Mouse (Mus musculus) forebrain, embryonic 12.5 days (tissue): Measurements from ENCODE around the gene Gab2. TPM values are rescaled to one million over a fixed set of nuclear protein-coding genes. Genes with fewer than 3 reads are reported as not detected.

Experiments
- ATAC-seq: fragments of 200-750 bp; cut with Nextera tagmentation; 2 replicates; pipeline ENCODE4 v1.8.0; 2017; ENCODE audit warnings: moderate TSS enrichment; ENCODE audit not compliant: low FRiP score
- H3K27ac ChIP-seq: fragments of 300-500 bp; sonication (generic); 2 replicates; pipeline ENCODE4 v1.5.1; 2016; ENCODE audit warnings: mild to moderate bottlenecking
- H3K27me3 ChIP-seq: fragments of 300-500 bp; sonication (generic); 2 replicates; pipeline ENCODE4 v1.6.1; 2016; ENCODE audit warnings: mild to moderate bottlenecking
- H3K36me3 ChIP-seq: fragments of 300-500 bp; sonication (generic); replicated peaks from 2 replicates; pipeline ENCODE4 v1.6.1; 2016; ENCODE audit warnings: mild to moderate bottlenecking
- H3K4me1 ChIP-seq: fragments of 300-500 bp; sonication (generic); 2 replicates; pipeline ENCODE4 v1.6.1; 2016
- H3K4me2 ChIP-seq: fragments of 300-500 bp; sonication (generic); 2 replicates; pipeline ENCODE4 v1.6.1; 2016; ENCODE audit warnings: mild to moderate bottlenecking, moderate library complexity
- H3K4me3 ChIP-seq: fragments of 300-500 bp; sonication (generic); replicated peaks from 2 replicates; pipeline ENCODE4 v1.5.1; 2016; ENCODE audit warnings: mild to moderate bottlenecking
- H3K9ac ChIP-seq: fragments of 300-500 bp; sonication (generic); 2 replicates; pipeline ENCODE4 v1.6.1; 2016; ENCODE audit warnings: mild to moderate bottlenecking
- H3K9me3 ChIP-seq: fragments of 300-500 bp; sonication (generic); 2 replicates; pipeline ENCODE4 v1.6.1; 2016
- WGBS: fragments of 180-500 bp; shearing (Covaris S2); methylation state at CpG from one replicate; pipeline ENCODE4 v1.1.7; 2016; 5-methylcytosine and 5-hydroxymethylcytosine counted together
- polyA plus RNA-seq: library from polyadenylated mRNA; unstranded; fragments of >200 nt; fragmentation: Nextera tagmentation; extraction: Ambion mirVana; gene quantifications from 2 replicates; pipeline ENCODE4 v1.2.1, GENCODE M21; 2016

Gene Gab2
- 10.1 and 12.8 TPM in 2 replicates for polyA plus RNA-seq

- Histone ChIP-seq H3K36me3 (no peaks in the 10 kb centered on the region), H3K27ac (peak within 1 kb of the TSS; percentile 74), H3K4me3 (peak within 1 kb of the TSS; percentile 97), H3K4me2 (peak within 1 kb of the TSS; percentile 87), H3K27me3 (0 out of 2 replicates have a peak, but pooled peaks cover 8% of the 10 kb centered on the region), H3K9ac (peak within 1 kb of the TSS; percentile 88), H3K4me1 (peaks cover 12% of the 10 kb centered on the region), H3K9me3 (no peaks in the 10 kb centered on the region)
- WGBS: under 1% methylated on average over 52 of the region's 83 CpGs
- ATAC-seq: peak; percentile 85
Measured at GRCm38 (mm10) chr7:97081242-97081958, at the start of gene Gab2. TSS of gene Gab2 (plus strand) at chr7:97081586.

- 0 out of 2 replicates have a peak, but pooled peaks have one; percentile 39 for ATAC-seq
- 54% methylated on average over 2 of the region's 2 CpGs for WGBS
Measured at GRCm38 (mm10) chr7:97032412-97032811, 49.0 kb upstream of the Gab2 start.

GRCm38 (mm10) chr7:97039641-97040040, 41.7 kb upstream of the Gab2 start:
- Histone ChIP-seq H3K4me1 (no peaks in the 10 kb centered on the region), H3K36me3 (no peaks in the 10 kb centered on the region), H3K9ac (no peak overlapping the region), H3K27me3 (no peaks in the 10 kb centered on the region), H3K4me3 (no peak overlapping the region), H3K9me3 (no peaks in the 10 kb centered on the region), H3K4me2 (no peak overlapping the region), H3K27ac (no peak overlapping the region)
- no peak for ATAC-seq
- WGBS: 78% methylated on average over 4 of the region's 4 CpGs

More at GRCm38 (mm10) chr7:97032412-97032811, 49.0 kb upstream of the Gab2 start:
- no peak overlapping the region for H3K27ac ChIP-seq
- no peaks in the 10 kb centered on the region for H3K9me3 ChIP-seq
- H3K36me3 ChIP-seq: no peaks in the 10 kb centered on the region
- H3K9ac ChIP-seq: no peak overlapping the region
- H3K4me3 ChIP-seq: no peak overlapping the region
- no peaks in the 10 kb centered on the region for H3K27me3 ChIP-seq
- H3K4me2 ChIP-seq: no peak overlapping the region
- H3K4me1 ChIP-seq: no peaks in the 10 kb centered on the region; the same call in 1 of the 2 replicates

GRCm38 (mm10) chr7:97041868-97042449, 39.4 kb upstream of the Gab2 start:
- H3K27me3 ChIP-seq: no peaks in the 10 kb centered on the region
- no peak overlapping the region for H3K4me3 ChIP-seq
- H3K9me3 ChIP-seq: no peaks in the 10 kb centered on the region
- H3K9ac ChIP-seq: no peak overlapping the region
- H3K4me2 ChIP-seq: no peak overlapping the region
- H3K36me3 ChIP-seq: no peaks in the 10 kb centered on the region
- H3K4me1 ChIP-seq: no peaks in the 10 kb centered on the region
- WGBS: 86% methylated on average over 6 of the region's 6 CpGs
- no peak for ATAC-seq
- no peak overlapping the region for H3K27ac ChIP-seq

- Histone ChIP-seq H3K27me3 (no peaks in the 10 kb centered on the region), H3K9ac (no peak overlapping the region), H3K9me3 (no peaks in the 10 kb centered on the region), H3K36me3 (no peaks in the 10 kb centered on the region), H3K27ac (no peak overlapping the region), H3K4me1 (no peaks in the 10 kb centered on the region), H3K4me3 (no peak overlapping the region), H3K4me2 (no peak overlapping the region)
- ATAC-seq: no peak
- WGBS: 86% methylated on average over 1 of the region's 1 CpGs
Measured at GRCm38 (mm10) chr7:97042981-97043380, 38.4 kb upstream of the Gab2 start.

- H3K4me3 ChIP-seq: no peak overlapping the region
- H3K36me3 ChIP-seq: no peaks in the 10 kb centered on the region
- H3K9me3 ChIP-seq: no peaks in the 10 kb centered on the region
- H3K4me2 ChIP-seq: no peak overlapping the region
- 87% methylated on average over 2 of the region's 2 CpGs for WGBS
- no peak overlapping the region for H3K9ac ChIP-seq
- ATAC-seq: no peak
- no peak overlapping the region for H3K27ac ChIP-seq
- H3K4me1 ChIP-seq: no peaks in the 10 kb centered on the region
- no peaks in the 10 kb centered on the region for H3K27me3 ChIP-seq
Measured at GRCm38 (mm10) chr7:97060966-97061365, 20.4 kb upstream of the Gab2 start.

GRCm38 (mm10) chr7:97071512-97071911, 9.9 kb upstream of the Gab2 start:
- H3K36me3 ChIP-seq: no peaks in the 10 kb centered on the region
- no peak overlapping the region for H3K4me3 ChIP-seq
- H3K4me2 ChIP-seq: no peak overlapping the region
- no peak for ATAC-seq
- 93% methylated on average over 3 of the region's 3 CpGs for WGBS
- no peak overlapping the region for H3K9ac ChIP-seq
- no peaks in the 10 kb centered on the region for H3K9me3 ChIP-seq
- H3K27ac ChIP-seq: no peak overlapping the region
- H3K4me1 ChIP-seq: no peaks in the 10 kb centered on the region
- H3K27me3 ChIP-seq: no peaks in the 10 kb centered on the region

- H3K9me3 ChIP-seq: no peaks in the 10 kb centered on the region
- no peaks in the 10 kb centered on the region for H3K4me1 ChIP-seq
- H3K4me3 ChIP-seq: no peak overlapping the region
- no peaks in the 10 kb centered on the region for H3K27me3 ChIP-seq
- no peak overlapping the region for H3K9ac ChIP-seq
- no peak overlapping the region for H3K4me2 ChIP-seq
- H3K27ac ChIP-seq: no peak overlapping the region
- no peaks in the 10 kb centered on the region for H3K36me3 ChIP-seq
- WGBS: 83% methylated on average over 5 of the region's 5 CpGs
- no peak for ATAC-seq
Measured at GRCm38 (mm10) chr7:97072061-97072460, 9.3 kb upstream of the Gab2 start.

GRCm38 (mm10) chr7:97074974-97075373, 6.4 kb upstream of the Gab2 start:
- Histone ChIP-seq H3K4me3 (no peak overlapping the region), H3K27me3 (no peaks in the 10 kb centered on the region), H3K27ac (no peak overlapping the region), H3K9me3 (no peaks in the 10 kb centered on the region), H3K4me2 (no peak overlapping the region), H3K4me1 (no peaks in the 10 kb centered on the region), H3K36me3 (no peaks in the 10 kb centered on the region), H3K9ac (no peak overlapping the region)
- 57% methylated on average over 1 of the region's 1 CpGs for WGBS
- ATAC-seq: no peak

- no peak for ATAC-seq
- Histone ChIP-seq H3K4me1 (peaks cover 4% of the 10 kb centered on the region; the same call in 1 of the 2 replicates), H3K36me3 (no peaks in the 10 kb centered on the region), H3K9me3 (no peaks in the 10 kb centered on the region), H3K4me3 (no peak overlapping the region), H3K9ac (no peak overlapping the region), H3K27ac (no peak overlapping the region), H3K27me3 (0 out of 2 replicates have a peak, but pooled peaks cover 3% of the 10 kb centered on the region), H3K4me2 (no peak overlapping the region)
Measured at GRCm38 (mm10) chr7:97076977-97077376, 4.4 kb upstream of the Gab2 start.

- Histone ChIP-seq H3K27me3 (0 out of 2 replicates have a peak, but pooled peaks cover 8% of the 10 kb centered on the region), H3K9ac (no peak overlapping the region), H3K4me3 (no peak overlapping the region), H3K4me2 (no peak overlapping the region), H3K36me3 (no peaks in the 10 kb centered on the region), H3K27ac (no peak overlapping the region), H3K9me3 (no peaks in the 10 kb centered on the region), H3K4me1 (peaks cover 12% of the 10 kb centered on the region)
- ATAC-seq: no peak
- 50% methylated on average over 4 of the region's 4 CpGs for WGBS
Measured at GRCm38 (mm10) chr7:97078685-97079084, 2.7 kb upstream of the Gab2 start.

GRCm38 (mm10) chr7:97079145-97079544, 2.2 kb upstream of the Gab2 start:
- H3K9ac ChIP-seq: no peak overlapping the region
- H3K9me3 ChIP-seq: no peaks in the 10 kb centered on the region
- ATAC-seq: no peak
- peaks cover 12% of the 10 kb centered on the region for H3K4me1 ChIP-seq
- H3K4me3 ChIP-seq: no peak overlapping the region
- H3K27me3 ChIP-seq: 0 out of 2 replicates have a peak, but pooled peaks cover 8% of the 10 kb centered on the region
- WGBS: 14% methylated on average over 6 of the region's 6 CpGs
- no peak overlapping the region for H3K27ac ChIP-seq
- H3K4me2 ChIP-seq: no peak overlapping the region
- H3K36me3 ChIP-seq: no peaks in the 10 kb centered on the region
